Mouse (Mus musculus) limb, embryonic 14.5 days (tissue): ENCODE measurements at regions not wholly inside any gene's neighbourhood (a gene's known extent, or its start where the extent isn't known, plus 50 kb on each side); places are given as distances from the start of the nearest gene placed in this dataset.

Experiments
- ATAC-seq: fragments of 200-750 bp; cut with Nextera tagmentation; 2 replicates; pipeline ENCODE4 v1.8.0; 2017; ENCODE audit warnings: low read depth, moderate number of reproducible peaks, moderate TSS enrichment; ENCODE audit not compliant: low FRiP score
- DNase-seq: peaks from one replicate; pipeline ENCODE4 v3.0.0-alpha.2; 2015; ENCODE audit warnings: low spot score
- H3K27ac ChIP-seq: fragments of 300-500 bp; sonication (generic); replicated peaks from 2 replicates; pipeline ENCODE4 v1.5.1; 2014; ENCODE audit warnings: low read depth, mild to moderate bottlenecking, low read length, moderate library complexity, mixed read lengths
- H3K27me3 ChIP-seq: fragments of 300-500 bp; sonication (generic); 2 replicates; pipeline ENCODE4 v1.6.1; 2014; ENCODE audit warnings: low read length, mixed read lengths; ENCODE audit not compliant: control insufficient read depth, insufficient read depth
- H3K36me3 ChIP-seq: fragments of 300-500 bp; sonication (generic); 2 replicates; pipeline ENCODE4 v1.6.1; 2014; ENCODE audit warnings: mild to moderate bottlenecking, low read length, moderate library complexity, mixed read lengths; ENCODE audit not compliant: control insufficient read depth, insufficient read depth
- H3K4me1 ChIP-seq: fragments of 300-500 bp; sonication (generic); 2 replicates; pipeline ENCODE4 v1.6.1; 2014; ENCODE audit warnings: antibody characterized with exemption, low read length, mixed read lengths; ENCODE audit not compliant: control insufficient read depth, insufficient read depth
- H3K4me2 ChIP-seq: fragments of 300-500 bp; sonication (generic); replicated peaks from 2 replicates; pipeline ENCODE4 v1.6.1; 2014; ENCODE audit warnings: low read depth, mild to moderate bottlenecking, low read length, moderate library complexity; ENCODE audit not compliant: severe bottlenecking
- H3K4me3 ChIP-seq: fragments of 300-500 bp; sonication (generic); replicated peaks from 2 replicates; pipeline ENCODE4 v1.5.1; 2014; ENCODE audit warnings: low read length
- H3K9ac ChIP-seq: fragments of 300-500 bp; sonication (generic); 2 replicates; pipeline ENCODE4 v1.6.1; 2014; ENCODE audit warnings: mild to moderate bottlenecking, low read depth, low read length, moderate library complexity; ENCODE audit not compliant: severe bottlenecking
- H3K9me3 ChIP-seq: fragments of 300-500 bp; sonication (generic); 2 replicates; pipeline ENCODE4 v1.6.1; 2016; ENCODE audit warnings: low read length; ENCODE audit not compliant: control insufficient read depth
- POLR2A ChIP-seq: fragments of 200-500 bp; IDR thresholded peaks from 2 replicates; pipeline ENCODE4 v1.8.0; 2012; ENCODE audit warnings: inconsistent platforms, mild to moderate bottlenecking, moderate library complexity, borderline replicate concordance; ENCODE audit not compliant: insufficient read depth, insufficient read length; ENCODE audit errors: extremely low read depth
- WGBS: fragments of 180-500 bp; shearing (Covaris S2); extraction: QIAGEN DNeasy Blood & Tissue Kit; methylation state at CpG from one replicate; pipeline ENCODE4 v1.1.7; 2014; 5-methylcytosine and 5-hydroxymethylcytosine counted together

- WGBS = 76% methylated on average over 4 of the region's 4 CpGs
- Histone ChIP-seq H3K27me3 (no peaks in the 10 kb centered on the region), H3K4me3 (no peak overlapping the region), H3K4me2 (no peak overlapping the region), H3K9me3 (no peaks in the 10 kb centered on the region), H3K36me3 (no peaks in the 10 kb centered on the region), H3K9ac (no peak overlapping the region), H3K4me1 (no peaks in the 10 kb centered on the region), H3K27ac (no peak overlapping the region)
- ATAC-seq (no peak), DNase-seq (no peak)
- TF ChIP-seq POLR2A = no peak
Observed at GRCm38 (mm10) chr2:48417000-48417596, 396.8 kb upstream of the Acvr2a start.

GRCm38 (mm10) chr2:48420791-48421190, 393.1 kb upstream of the Acvr2a start:
- Histone ChIP-seq H3K27ac (no peak overlapping the region), H3K27me3 (no peaks in the 10 kb centered on the region)
- 92% methylated on average over 3 of the region's 3 CpGs for WGBS

DNA sequence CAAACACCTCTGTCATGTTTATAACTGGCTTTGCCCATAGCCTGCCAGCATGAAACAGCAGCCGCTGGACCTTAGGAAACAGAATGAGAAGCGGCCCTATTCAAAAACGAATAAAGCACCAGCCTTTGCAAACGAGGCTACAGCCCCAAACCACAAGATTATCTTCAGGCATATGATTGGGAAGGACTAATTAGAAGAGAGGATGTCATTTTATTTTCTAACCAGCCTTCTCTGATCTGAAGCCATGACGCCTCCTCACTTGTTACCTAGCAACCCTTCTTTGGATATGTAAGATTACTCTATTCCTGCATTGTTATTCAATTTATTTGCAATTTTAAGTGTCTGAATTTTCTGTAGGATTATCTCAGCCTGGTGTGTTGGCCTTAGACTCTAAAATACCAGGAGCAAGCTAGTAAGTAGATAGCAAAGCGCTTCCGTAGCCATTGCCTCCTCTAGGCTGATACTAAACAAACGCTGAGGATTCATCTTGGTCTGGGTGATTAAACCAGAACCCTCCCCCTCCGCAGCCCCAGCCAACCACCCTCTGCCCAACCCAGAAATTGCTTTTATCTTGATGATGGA, 390.0 kb upstream of the Acvr2a start:
- ATAC-seq (no peak), DNase-seq (no peak)
- no peak for TF ChIP-seq POLR2A
- Histone ChIP-seq H3K4me2 (no peak overlapping the region), H3K36me3 (no peaks in the 10 kb centered on the region), H3K27me3 (no peaks in the 10 kb centered on the region), H3K9ac (no peak overlapping the region), H3K4me1 (peaks cover 13% of the 10 kb centered on the region; the same call in 1 of the 2 replicates), H3K27ac (no peak overlapping the region), H3K4me3 (no peak overlapping the region), H3K9me3 (no peaks in the 10 kb centered on the region)
- WGBS = 49% methylated on average over 9 of the region's 9 CpGs

More at GRCm38 (mm10) chr2:48420791-48421190, 393.1 kb upstream of the Acvr2a start:
- no peak for ATAC-seq
- peaks cover 8% of the 10 kb centered on the region; the same call in 1 of the 2 replicates for H3K4me1 ChIP-seq
- no peaks in the 10 kb centered on the region for H3K9me3 ChIP-seq
- no peak overlapping the region for H3K4me2 ChIP-seq
- no peak overlapping the region for H3K4me3 ChIP-seq
- DNase-seq = no peak
- no peak overlapping the region for H3K9ac ChIP-seq
- no peak for TF ChIP-seq POLR2A
- no peaks in the 10 kb centered on the region for H3K36me3 ChIP-seq

DNA sequence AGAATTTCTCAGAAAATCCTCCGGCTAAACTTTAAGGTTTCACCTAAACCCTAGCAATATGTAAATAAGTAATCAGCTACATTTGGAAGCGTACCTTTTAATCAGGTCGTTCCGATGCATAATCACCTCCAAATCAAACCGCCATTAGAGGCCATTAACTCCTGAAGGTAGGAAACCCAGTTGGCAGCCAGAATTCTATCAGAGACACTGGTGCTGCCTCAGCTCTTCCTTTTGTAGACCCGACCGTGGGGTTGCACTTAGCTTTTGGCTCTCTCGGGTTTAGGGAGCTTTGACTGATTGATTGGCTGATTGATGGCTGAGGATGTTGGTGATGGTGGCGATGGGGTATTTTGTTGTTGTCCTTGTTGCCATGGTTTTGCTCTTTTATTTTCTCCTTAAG, 389.3 kb upstream of the Acvr2a start:
- H3K4me1 ChIP-seq = peaks cover 13% of the 10 kb centered on the region; the same call in 1 of the 2 replicates
- H3K36me3 ChIP-seq = no peaks in the 10 kb centered on the region
- DNase-seq (no peak), ATAC-seq (no peak)
- WGBS = 32% methylated on average over 9 of the region's 9 CpGs
- no peak for TF ChIP-seq POLR2A
- H3K9ac ChIP-seq = no peak overlapping the region
- no peak overlapping the region for H3K27ac ChIP-seq
- H3K27me3 ChIP-seq = no peaks in the 10 kb centered on the region
- H3K9me3 ChIP-seq = no peaks in the 10 kb centered on the region
- no peak overlapping the region for H3K4me2 ChIP-seq
- no peak overlapping the region for H3K4me3 ChIP-seq

GRCm38 (mm10) chr2:48425200-48426090, 388.5 kb upstream of the Acvr2a start:
- 25% methylated on average over 12 of the region's 12 CpGs for WGBS
- no peaks in the 10 kb centered on the region for H3K9me3 ChIP-seq
- no peak for TF ChIP-seq POLR2A
- H3K9ac ChIP-seq = no peak overlapping the region
- H3K4me1 ChIP-seq = peaks cover 13% of the 10 kb centered on the region; the same call in 1 of the 2 replicates
- DNase-seq = peak; percentile 47
- no peaks in the 10 kb centered on the region for H3K27me3 ChIP-seq
- H3K27ac ChIP-seq = no peak overlapping the region
- peak; percentile 86 for ATAC-seq
- H3K4me3 ChIP-seq = no peak overlapping the region
- H3K4me2 ChIP-seq = no peak overlapping the region
- no peaks in the 10 kb centered on the region for H3K36me3 ChIP-seq
